Mouse (Mus musculus) lung, postnatal 4 days (tissue): Measurements from ENCODE around the gene Map3k5.
"Not testable (repeated sequence)": the region's sequence is repeated elsewhere in the genome, so short reads cannot be mapped to it uniquely, and the experiment has no call there.

Source experiments
- DNase-seq, 2 experiments: peaks; one replicate each; pipeline ENCODE4 v3.0.0; 2021

The Map3k5 gene

GRCm38 (mm10) chr10:19934384-19935294, at the start of gene Map3k5:
Map3k5 (plus strand) TSS chr10:19934472.
- peak; percentile 63 to 73 for DNase-seq

GRCm38 (mm10) chr10:19886249-19886648, 48.0 kb upstream of the Map3k5 start:
- no peak for DNase-seq

GRCm38 (mm10) chr10:19889908-19890307, 44.4 kb upstream of the Map3k5 start:
- DNase-seq: no peak

- no peak for DNase-seq
Measured at GRCm38 (mm10) chr10:19891686-19892085, 42.6 kb upstream of the Map3k5 start.

- no peak for DNase-seq
Measured at GRCm38 (mm10) chr10:19893146-19893545, 41.1 kb upstream of the Map3k5 start.

- DNase-seq: peak in 1 of 2 experiments; percentile 48
Measured at GRCm38 (mm10) chr10:19893976-19894375, 40.3 kb upstream of the Map3k5 start.

DNA sequence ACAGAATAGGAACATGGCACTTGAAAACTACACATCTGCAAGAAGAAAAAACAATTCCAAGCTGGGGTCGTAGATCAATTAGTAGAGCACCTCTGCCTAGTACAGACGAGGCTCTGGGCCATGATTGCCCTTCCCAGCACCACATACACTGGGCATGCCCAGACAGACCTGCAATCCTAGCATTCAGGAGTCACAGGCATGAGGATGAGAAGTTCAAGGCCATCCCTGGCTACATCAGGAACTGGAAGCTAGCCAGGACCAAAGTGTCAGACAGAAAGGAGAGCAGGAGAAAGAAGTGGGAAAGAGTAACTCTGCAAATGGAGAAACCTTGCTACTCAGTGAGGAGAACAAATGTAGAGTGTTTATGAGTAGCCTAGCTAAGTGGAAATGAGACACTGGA, 34.1 kb upstream of the Map3k5 start:
- no peak for DNase-seq

- DNase-seq: no peak
Measured at GRCm38 (mm10) chr10:19901992-19902391, 32.3 kb upstream of the Map3k5 start.

- DNase-seq: no peak
Measured at GRCm38 (mm10) chr10:19904077-19904820, 30.0 kb upstream of the Map3k5 start.

GRCm38 (mm10) chr10:19907246-19907804, 26.9 kb upstream of the Map3k5 start, which contains the start of gene Pex7:
Pex7 (minus strand) TSS chr10:19907689.
- DNase-seq: peak; percentile 92 to 95

DNA sequence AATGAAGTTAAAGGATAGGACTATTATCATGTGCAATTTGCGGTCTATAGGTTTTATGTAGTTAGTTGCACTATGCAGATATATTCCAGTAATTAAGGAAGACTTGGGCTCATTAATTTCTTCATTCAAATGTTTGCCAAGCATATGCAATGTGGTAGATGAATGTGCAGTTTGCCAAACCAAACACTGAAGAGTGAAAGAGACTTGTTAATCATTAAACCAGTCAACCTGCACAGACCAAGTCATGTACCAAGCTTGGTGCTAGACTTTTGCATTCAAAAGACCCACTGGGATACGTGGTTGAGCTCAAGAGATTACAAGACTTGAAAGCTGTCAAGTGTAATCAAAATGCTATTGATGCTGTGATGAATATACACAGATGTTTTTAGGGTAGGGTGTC, 26.2 kb upstream of the Map3k5 start:
- DNase-seq: no peak

DNA sequence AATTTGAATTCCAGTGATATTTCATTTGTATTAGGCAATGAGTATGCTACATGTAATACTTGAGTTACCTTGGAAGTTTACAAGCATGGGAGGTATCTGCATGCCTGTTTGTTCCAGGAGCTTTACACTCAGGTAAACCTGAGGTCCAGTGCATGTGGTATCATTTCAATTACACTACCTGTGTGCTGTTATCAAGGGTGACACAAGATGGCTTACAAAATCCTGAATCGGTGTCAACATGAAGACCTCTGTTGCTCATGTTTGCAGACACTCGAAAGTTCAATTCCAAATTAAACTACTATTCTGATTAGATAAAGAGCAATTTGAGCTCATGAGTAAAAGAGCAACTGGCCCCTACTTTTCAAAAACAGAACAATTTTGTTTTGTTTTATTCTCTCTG, 23.8 kb upstream of the Map3k5 start:
- DNase-seq: no peak

DNA sequence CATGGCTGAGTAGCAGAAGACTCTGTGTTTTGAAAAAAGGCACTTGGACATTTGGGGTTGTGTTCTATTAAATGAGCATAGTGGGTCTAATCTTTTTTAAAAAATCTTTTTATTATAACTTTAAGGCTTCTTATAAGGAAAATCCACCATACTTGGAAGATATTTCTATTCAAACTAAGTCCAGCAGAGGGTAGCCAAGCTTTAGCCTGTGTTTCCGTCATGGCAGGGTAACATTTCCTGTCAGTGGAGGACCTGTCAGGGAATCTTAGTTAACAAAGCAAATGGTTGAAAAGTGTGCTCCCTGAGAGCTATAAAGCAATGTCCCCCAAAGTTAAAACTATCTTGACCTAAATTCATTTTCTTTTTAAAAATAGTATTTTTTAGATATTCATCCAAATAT, 22.7 kb upstream of the Map3k5 start:
- DNase-seq: no peak

DNA sequence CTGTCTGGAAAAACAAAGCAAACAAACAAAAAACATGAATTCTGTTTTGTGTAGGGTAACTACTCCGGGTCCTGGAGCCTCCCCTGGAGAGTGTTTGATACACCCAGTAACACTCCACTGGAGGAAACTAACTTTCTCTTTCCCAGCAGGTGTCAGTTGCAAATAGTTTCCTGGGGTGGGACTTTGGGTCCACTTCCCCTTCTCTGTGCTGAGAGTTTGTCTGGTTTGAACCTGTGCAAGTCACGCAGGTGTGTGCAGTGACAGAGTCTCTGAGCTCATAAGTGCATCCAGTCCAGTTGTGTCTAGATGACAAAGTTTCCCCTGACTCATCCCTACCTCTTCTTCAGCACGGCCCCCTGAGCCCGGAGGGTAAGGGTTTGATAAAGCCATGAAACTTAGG, 20.5 kb upstream of the Map3k5 start:
- no peak for DNase-seq

DNA sequence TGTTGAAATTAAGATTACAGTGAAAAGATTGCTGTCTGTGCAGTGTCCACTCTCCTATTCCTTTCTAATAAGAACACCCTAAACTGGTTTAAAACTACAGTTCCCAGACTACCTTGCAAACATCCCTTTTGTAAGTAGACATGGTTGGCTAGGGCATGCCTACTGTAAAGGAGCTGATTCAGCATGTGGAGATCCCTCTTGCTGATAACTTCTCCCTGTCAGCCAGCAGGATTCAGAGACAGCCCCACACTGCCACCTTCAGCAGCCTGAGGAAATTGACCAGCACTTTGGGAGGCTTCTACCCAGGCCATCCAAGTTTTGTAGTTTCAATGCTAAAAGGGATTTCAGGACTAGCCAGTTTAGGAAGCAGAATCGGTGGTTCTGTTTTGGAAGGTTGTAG, 19.0 kb upstream of the Map3k5 start:
- peak; percentile 75 to 77 for DNase-seq

DNA sequence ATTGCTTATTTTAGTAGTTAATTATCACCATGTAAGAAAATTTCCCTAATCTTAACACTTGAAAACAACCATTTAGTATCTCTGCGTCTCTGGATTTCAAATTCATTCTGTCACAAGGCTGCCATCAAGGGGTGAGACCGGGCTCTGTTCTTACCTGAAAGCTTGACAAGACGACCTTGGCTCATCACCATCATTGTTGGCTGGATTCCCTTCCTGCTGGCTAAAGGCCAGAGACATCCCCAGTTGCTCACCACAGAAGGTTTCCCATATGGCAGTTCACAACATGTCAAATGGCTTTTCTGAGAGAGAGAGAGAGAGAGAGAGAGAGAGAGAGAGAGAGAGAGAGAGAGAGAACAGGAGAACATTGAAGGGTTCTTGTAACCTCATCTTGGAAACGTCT, 11.9 kb upstream of the Map3k5 start:
- DNase-seq: no peak

DNA sequence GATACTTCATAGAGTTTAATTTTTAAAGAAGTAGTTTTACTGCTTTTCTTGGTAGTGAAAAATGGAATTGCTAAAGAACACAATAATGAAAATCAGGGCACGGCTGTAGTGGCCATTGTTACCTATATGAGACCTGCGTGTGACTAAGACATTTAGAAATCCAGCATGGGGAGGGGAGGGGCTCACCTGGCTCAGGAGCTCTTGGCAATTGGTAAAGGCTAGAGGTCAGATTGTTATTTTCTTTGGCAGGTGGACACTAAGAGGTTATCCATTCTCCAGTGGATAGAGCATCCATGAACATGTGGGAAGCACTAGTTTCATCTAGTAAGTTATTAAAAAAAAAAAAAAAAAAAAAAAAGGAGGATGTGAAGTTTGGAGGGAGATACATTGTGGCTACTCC, 10.0 kb upstream of the Map3k5 start:
- DNase-seq: no peak

GRCm38 (mm10) chr10:19926391-19926897, 7.8 kb upstream of the Map3k5 start:
- not testable (repeated sequence) for DNase-seq

DNA sequence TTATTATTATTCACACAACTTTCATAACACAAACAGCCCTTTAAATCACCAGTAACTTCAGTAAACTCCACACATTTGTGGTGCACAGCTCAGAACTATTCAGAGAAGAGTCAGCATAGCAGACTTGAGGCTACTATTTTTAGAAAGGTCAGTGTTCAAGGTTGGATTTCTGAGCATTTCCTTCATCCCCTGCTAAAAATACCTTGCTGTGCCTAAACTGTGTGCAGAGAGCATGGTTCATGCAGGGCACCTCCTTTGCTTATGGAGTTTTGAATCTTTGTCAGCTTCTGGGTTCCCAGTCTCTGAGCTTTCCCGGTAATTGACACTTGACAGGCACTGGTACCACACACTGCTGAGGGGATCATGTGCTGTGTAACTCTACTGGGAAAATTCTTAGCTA, 6.1 kb upstream of the Map3k5 start:
- no peak for DNase-seq

DNA sequence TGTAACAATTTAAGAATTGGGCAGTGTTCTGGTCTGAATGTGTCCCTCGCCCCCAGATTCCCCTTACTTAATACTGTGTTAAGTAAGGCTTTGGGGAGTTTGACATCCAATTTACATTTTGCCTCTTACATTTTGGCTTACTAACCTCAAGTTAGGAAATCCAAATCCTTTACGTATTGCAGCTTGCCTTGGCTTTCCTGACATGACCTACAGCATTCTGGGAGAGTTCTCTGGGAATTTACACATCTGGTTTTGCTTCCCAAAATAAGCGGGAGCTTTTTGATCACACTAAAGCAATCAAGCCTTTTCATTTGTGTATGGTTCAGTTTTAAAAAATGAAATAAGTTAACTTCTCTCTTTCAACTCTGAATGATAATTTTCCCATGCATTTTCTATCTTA, 1.3 kb upstream of the Map3k5 start:
- DNase-seq: no peak

GRCm38 (mm10) chr10:19933511-19934383, 525 bp upstream of the Map3k5 start:
- peak; percentile 87 to 93 for DNase-seq

- DNase-seq: no peak
Measured at GRCm38 (mm10) chr10:19935295-19935623, 987 bp downstream of the Map3k5 start.
